Mouse (Mus musculus): ENCODE measurements around the gene Retreg3. TPM values are rescaled to one million over a fixed set of nuclear protein-coding genes. Genes with fewer than 3 reads are reported as not detected.
A peak's percentile ranks its signal among the peaks of the same experiment; 100 is the strongest.
"Not testable (repeated sequence)": the region's sequence is repeated elsewhere in the genome, so short reads cannot be mapped to it uniquely, and the experiment has no call there.

Retreg3 gene
- 10 to 100 TPM; 51.3 to 53.1 (median 52.4) TPM for total RNA-seq (2022)

DNA sequence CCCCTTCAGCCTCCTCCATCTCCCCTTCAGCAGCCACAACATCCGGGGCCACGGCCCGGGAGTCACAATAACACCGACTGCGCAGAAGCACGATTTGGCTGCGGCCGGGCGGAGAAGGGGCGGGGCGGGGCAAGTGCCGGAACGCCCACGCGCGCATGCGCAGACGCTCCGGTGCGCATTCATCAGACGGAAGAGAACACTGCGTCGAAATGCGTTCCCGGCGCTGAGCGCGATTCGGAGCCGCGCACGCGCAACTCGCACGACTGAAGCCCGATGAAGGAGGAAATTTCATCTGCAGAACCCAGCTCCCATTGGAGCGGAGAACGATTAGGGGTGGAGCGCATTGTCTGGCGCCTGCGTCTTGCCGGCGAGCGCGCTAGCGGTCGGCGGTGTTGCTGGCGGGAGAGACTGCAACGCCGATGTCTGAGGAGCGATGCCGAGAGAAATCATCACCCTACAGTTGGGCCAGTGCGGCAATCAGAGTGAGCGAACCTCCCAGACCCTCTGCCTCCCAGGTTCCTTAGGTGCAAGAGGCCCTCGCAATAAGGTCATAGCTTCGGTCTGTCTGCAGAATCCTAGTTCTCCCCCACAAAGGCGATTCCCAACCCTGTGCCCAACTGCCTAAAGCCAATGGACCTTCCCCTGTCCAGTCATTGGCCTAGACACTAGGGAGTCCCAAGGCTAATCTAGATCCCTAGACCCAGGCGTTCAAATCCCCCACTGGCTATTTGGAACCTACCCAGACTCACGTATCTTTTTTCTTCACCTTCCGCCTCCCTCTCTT lies at the start of gene Retreg3, which contains the start of gene Tubg1:
Retreg3 (minus strand) TSS at position 133 of the 784 bp plus-strand sequence.
Tubg1 (plus strand) TSS at position 178 of the 784 bp plus-strand sequence.
- peak; percentile 97 to 99 for DNase-seq (ENCODE audit: low spot score in 2 of 2)

DNA sequence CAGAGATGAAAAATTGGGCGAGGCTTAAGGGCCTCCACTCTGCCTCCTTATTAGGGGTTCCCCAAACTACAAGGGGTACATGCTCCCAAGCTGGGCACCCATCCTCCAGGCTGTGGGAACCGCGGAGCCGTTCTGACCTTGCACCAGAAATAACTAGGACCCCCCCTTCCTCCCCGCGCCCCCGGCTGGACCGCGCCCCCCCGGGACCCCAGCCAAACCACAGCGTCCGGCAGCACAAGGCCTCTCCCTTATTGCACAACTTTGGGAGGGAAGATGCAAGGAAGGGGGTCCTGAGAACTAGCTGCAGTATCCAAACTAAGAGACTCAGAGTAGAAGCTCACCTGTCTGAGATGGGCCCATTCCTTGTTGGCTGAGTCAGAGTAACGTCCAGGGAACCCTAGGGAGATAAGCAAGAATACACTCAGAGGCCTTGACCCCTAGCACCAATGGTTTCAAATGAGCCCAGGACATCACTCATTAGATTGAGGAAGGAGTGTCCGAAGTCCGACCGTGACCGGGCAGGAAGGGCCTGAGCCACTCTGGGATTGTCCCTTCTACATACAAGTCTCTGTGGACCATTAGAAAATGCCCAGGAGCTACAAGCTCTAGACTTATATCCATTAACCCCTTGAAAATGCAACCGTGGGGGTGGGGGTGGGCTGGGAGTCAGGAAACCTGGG lies 48.7 kb upstream of the Retreg3 start:
- DNase-seq (ENCODE audit: low spot score in 2 of 2): no peak

DNA sequence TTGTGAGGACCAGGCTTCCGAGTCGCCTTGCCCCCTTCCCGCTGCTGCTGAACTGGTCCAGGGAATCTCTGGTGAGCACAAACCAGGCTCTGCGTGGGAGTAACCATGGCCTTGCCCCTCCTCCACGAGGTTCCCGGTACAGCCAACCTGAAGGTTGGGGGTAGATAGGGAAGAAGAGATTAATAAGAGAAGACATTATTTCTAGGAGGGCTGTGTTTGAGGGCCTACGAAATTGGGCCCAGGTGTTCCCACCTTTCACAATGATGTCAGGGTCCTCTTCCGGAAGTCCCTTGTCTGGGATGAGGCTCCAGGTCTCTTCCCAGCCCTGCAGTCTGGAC lies 48.2 kb upstream of the Retreg3 start:
- no peak for DNase-seq (ENCODE audit: low spot score in 2 of 2)

DNA sequence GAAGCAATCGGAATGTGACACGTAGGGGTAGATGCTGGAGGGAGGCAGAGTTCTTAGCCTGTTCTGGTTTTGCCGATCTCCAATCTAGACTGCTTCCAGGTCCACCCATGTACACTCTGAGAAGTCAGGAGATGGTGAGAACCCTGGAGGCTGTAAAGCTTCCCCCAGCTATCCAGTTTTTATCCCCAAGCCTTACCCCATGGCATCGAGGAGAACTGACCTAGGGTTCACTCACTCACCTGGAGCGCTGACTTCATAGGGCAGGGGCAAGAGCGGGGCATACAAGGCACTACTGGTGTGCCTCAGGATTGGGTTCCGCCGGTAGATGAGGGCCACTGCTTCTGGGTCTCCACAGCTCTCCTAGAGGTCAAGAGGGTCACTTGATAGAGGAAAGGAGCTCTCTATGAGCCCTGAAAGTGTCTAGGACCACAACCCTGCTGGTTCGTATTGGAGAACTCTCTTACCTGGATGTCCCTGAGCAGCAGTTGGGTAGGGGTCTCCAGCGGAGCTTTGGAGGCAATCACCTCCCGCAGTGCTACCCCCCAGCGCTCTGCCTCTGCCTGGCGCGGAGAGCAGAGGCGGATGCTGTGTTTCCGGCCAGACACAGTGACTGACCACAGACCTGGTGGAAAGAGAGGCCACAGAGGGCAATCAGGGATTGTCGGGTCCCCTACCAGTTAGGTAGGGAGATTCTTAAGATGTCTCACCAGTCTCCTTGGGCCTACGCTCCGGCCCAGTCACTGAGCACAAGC lies 47.7 kb upstream of the Retreg3 start:
- DNase-seq (ENCODE audit: low spot score in 2 of 2): no peak

- DNase-seq (ENCODE audit: low spot score in 2 of 2): no peak
Observed at GRCm38 (mm10) chr11:101166357-101166756, 46.7 kb upstream of the Retreg3 start.

DNA sequence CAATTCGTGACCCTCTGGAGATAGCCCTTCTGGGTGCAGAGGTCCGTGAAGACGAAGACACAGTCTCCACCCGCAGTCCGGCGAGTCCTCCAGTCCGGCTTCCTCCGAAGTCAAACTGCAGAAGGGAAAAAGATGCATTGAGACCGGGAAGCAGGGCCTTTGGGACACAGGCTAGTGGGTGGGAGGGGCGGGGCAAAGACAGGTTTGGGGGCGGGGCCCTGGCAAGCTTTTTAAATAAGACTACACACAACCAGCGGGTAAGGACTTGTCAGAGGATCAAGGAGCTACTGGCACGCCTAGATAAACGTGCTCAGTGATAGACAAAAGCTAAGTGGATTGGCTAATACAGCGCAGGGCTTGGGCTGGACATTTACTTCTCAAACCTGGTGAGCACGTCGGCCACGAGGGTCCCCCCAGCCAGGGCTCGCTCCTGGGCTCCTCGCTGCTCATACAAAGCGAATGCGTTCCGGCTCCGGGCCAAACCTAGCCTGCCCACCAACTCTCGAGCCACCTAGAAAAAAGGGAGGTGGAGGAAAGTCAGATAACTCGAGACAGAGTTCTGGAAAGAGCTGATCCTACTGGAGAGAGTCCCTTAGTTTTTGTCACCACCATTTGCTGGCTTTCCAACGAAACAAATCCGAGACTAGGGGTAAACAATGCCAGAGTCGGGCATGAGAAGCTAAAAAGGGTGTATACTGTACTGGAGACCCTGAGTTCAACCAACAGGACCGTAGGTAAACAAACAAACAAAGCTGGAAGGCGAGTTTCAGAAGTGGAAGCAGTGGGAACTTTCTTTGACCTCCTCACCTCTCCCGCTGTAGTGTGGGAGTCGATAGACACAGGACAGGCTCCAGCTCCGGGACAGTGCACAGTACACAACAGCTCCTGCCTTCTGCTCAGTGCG lies 45.2 kb upstream of the Retreg3 start:
- no peak for DNase-seq (ENCODE audit: low spot score in 2 of 2)

DNA sequence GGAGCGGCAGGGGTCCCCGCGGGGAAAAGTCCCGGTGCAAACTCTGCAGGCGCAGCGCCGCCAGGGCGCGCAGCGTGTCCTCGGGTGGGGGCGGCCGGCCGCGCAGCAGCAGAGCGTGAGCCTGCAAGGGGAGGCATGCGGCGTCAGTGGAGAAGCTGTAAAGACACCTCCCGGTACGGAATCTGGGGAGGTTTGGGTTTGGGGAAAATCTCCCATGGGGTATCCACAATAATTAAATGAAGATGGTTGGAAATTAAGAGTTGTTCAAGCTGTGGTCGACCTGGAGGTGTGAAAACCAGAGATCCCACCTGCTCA lies 44.6 kb upstream of the Retreg3 start:
- no peak for DNase-seq (ENCODE audit: low spot score in 2 of 2)

- no peak for DNase-seq (ENCODE audit: low spot score in 2 of 2)
Observed at GRCm38 (mm10) chr11:101163476-101164350, 44.0 kb upstream of the Retreg3 start.

DNA sequence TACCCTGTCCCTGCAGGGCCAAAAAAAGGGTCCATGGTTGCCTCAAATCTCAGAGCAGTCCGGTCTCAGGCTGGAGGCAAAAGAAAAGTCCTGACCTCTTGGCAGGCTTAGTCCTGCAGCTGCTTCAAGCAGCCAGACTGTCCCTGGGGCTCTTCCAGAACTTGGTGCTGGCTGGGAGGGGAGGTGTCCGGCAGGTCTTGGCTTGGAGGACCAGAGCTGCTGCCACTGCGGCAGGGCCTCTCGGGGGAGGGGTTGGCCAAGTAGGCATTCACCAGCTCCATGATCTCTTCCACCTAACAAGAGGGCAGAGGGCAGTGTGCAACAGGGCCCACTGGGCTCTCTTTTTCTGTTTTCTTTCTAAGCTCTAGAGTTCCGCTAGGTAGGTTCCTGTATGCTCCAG lies 43.1 kb upstream of the Retreg3 start:
- no peak for DNase-seq (ENCODE audit: low spot score in 2 of 2)

DNA sequence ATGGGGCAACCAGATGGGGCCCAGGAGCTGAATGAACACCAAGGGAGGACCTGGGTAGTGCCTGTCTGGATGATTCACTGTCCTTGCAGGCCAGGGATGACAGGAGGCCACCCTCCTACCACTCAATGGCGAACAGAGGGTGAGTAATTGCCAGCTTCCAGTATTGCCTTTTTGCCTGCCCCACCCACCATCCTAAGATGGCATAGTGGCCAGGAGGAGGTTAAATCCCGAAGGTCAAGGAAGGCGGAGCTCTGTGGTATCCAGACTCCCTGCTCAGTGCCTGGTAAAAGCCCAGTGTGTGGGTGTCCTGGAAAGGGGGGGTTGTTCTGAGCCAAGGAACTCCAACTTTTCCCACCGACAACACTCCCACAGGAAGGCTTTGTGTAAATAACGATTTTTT lies 42.6 kb upstream of the Retreg3 start:
- DNase-seq (ENCODE audit: low spot score in 2 of 2): no peak

DNA sequence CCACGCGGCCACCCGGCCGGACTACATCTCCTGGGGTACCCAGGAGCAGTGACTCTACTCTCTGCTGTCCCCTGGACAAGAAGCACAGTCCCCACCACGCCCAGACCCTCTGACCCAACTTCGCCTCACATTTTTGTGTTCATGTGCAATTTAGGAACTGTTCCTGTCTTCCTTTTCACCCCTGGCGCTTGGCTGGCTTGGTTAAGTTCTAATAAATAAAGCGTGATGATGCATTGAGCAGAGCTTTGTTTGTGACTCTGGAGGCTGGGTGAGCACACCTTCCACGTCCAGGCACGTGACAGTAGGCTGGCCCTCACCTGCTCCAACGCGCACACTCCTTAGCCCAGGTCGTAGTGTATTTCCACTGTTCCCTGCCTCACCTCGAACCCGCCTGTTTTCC lies 41.9 kb upstream of the Retreg3 start:
- no peak for DNase-seq (ENCODE audit: low spot score in 2 of 2)

- not testable (repeated sequence) for DNase-seq (ENCODE audit: low spot score in 2 of 2)
Observed at GRCm38 (mm10) chr11:101160981-101161505, 41.4 kb upstream of the Retreg3 start.

DNA sequence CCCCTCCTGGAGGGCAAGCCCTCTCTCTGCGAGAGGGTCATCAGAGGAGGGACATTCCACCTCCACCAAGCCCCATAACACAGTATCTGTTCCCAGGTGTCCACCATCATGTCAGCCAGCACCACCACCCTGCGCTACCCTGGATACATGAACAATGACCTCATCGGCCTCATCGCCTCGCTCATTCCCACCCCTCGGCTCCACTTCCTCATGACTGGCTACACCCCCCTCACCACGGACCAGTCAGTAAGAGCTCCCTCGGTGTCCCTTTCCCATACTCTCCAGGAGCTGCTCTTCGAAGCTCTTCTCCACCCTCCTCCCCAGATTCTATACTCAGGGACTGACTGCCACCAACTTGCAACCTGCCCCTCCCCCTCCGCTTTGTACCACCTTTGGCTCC lies 40.5 kb upstream of the Retreg3 start:
- DNase-seq (ENCODE audit: low spot score in 2 of 2): not testable (repeated sequence)

DNA sequence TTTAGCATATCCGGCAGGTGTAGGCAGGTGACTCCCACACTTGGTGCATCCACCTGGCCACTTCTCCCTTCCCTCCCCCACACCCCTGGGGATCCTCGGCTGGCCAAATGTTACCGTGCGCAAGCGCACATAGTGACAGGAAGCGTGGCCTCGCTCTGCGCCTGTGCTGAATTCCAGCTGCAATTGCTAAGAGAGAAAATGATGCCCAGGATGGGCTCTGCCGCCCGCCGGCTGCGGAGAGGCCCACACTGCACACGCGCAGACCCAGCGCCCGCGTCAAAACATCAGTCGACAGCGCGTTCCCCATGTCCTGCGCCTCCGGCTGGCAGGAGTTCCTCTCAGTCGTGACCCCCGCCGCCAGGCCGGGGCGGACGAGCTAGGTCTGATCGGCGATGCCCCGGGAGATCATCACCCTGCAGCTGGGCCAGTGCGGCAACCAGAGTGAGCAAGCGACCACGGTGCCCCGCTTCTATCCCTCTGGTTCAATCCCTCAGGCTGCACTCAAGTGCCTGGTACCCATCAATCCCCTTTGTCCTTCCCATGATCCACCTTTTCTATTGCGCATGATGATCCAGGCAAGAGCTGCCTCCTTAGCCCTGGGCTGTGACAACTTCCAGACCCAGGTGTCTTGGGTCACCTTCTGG lies 36.2 kb upstream of the Retreg3 start, which contains the start of gene Tubg2:
Tubg2 (plus strand) TSS at position 180 of the 644 bp plus-strand sequence.
- peak; percentile 75 to 83 for DNase-seq (ENCODE audit: low spot score in 2 of 2)

- no peak for DNase-seq (ENCODE audit: low spot score in 2 of 2)
Observed at GRCm38 (mm10) chr11:101155151-101155550, 35.5 kb upstream of the Retreg3 start.

- no peak for DNase-seq (ENCODE audit: low spot score in 2 of 2)
Observed at GRCm38 (mm10) chr11:101154648-101155047, 35.0 kb upstream of the Retreg3 start.

- DNase-seq (ENCODE audit: low spot score in 2 of 2): no peak
Observed at GRCm38 (mm10) chr11:101152825-101153224, 33.1 kb upstream of the Retreg3 start.

- DNase-seq (ENCODE audit: low spot score in 2 of 2): no peak
Observed at GRCm38 (mm10) chr11:101151063-101151462, 31.4 kb upstream of the Retreg3 start.
